8 mouse cellular contexts compared by ENCODE assay signal in the genomic region with DNA sequence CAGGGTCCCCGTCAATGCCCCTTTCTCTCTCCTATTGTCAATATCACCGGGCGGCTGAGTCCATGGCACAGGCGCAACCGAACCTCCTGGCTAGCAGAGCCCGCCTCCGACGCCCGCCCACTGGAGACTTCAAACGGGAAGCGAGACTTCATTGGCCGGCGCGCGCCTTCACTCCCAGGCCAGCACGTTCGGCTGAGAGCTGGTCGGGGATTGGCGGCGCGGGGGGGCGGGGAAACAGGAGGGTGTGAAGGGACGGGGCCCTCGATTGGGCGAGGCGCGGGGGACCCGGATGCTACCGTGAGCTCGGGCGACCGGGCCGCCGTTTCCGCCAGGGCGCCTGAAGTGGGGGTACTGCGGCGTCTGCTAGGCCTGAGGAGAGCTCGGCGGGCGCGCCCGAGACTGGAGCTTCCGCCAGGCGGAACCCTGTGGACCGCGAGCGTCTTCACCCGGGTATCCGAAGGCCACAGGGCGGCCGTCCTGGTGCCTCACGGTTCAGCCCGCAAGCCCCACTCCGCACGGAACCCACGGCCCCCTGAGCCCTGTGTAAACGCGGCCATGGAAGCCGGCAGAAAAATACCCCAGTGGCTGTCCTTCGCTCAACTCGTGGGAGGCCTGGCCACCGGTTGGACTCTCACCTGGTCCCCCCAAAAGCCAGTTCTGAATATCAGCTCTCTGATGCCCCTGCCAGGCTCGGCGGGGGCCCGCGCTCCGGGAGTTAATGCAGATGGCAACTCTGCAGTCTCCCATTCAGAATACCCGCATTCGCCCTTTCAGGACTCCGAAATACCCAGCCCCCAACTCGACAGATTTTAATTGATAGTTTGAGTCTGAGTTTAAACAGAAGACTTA. TPM values are rescaled to one million over a fixed set of nuclear protein-coding genes. Genes with fewer than 3 reads are reported as not detected.
DNase-seq lines count a peak whose midpoint lies in the region; ATAC-seq lines count a peak whose summit lies in the region.

Gene Ppp2r5e, minus strand, starts transcription at position 92 of the 849 bp plus-strand sequence.

- peak; percentile 99 for DNase-seq in CD4-positive, CD25-positive, alpha-beta regulatory T cell, adult 2 months (ENCODE audit: low read depth, low spot score)
- DNase-seq in fat pad, adult 2 months (ENCODE audit: extremely low read depth, low read depth, low spot score) = peak; percentile 49
- peak; percentile 100 for DNase-seq in kidney, postnatal 10 days
- DNase-seq in natural killer cell, adult 2 months (ENCODE audit: low spot score in 2 of 2) = peak; percentile 97 to 98

- H3K9me3 ChIP-seq in heart, embryonic 13.5 days = no peaks in the 10 kb centered on the region
- H3K9me3 ChIP-seq in liver, embryonic 12.5 days (replicated peaks) = no peaks in the 10 kb centered on the region
- no peaks in the 10 kb centered on the region for H3K9me3 ChIP-seq in stomach, embryonic 15.5 days

- H3K27me3 ChIP-seq in heart, embryonic 13.5 days (replicated peaks) = no peaks in the 10 kb centered on the region
- no peaks in the 10 kb centered on the region for H3K27me3 ChIP-seq in liver, embryonic 12.5 days (replicated peaks)
- H3K27me3 ChIP-seq in stomach, embryonic 15.5 days (replicated peaks) = no peaks in the 10 kb centered on the region

- peak within 1 kb of the TSS; percentile 91 for H3K27ac ChIP-seq in brown adipose tissue, adult 24 weeks (replicated peaks; ENCODE audit: low read depth, low read length)
- H3K27ac ChIP-seq in heart, embryonic 13.5 days (replicated peaks) = peak within 1 kb of the TSS; percentile 97
- H3K27ac ChIP-seq in liver, embryonic 12.5 days = peak within 1 kb of the TSS; percentile 95
- peak within 1 kb of the TSS; percentile 97 for H3K27ac ChIP-seq in stomach, embryonic 15.5 days

- under 1% methylated on average over 72 of the region's 72 CpGs for WGBS in heart, embryonic 13.5 days
- under 1% methylated on average over 72 of the region's 72 CpGs for WGBS in liver, embryonic 12.5 days (ENCODE audit: insufficient replicate concordance)
- WGBS in stomach, embryonic 15.5 days = under 1% methylated on average over 68 of the region's 72 CpGs

- peak within 1 kb of the TSS; percentile 99 for H3K9ac ChIP-seq in heart, embryonic 13.5 days
- H3K9ac ChIP-seq in liver, embryonic 12.5 days = peak within 1 kb of the TSS; percentile 97
- peak within 1 kb of the TSS; percentile 97 for H3K9ac ChIP-seq in stomach, embryonic 15.5 days

- H3K4me3 ChIP-seq in brown adipose tissue, adult 24 weeks (ENCODE audit: insufficient read depth, low read depth, low read length) = peak within 1 kb of the TSS; percentile 98
- H3K4me3 ChIP-seq in heart, embryonic 13.5 days = peak within 1 kb of the TSS; percentile 99
- peak within 1 kb of the TSS; percentile 100 for H3K4me3 ChIP-seq in liver, embryonic 12.5 days
- peak within 1 kb of the TSS; percentile 98 for H3K4me3 ChIP-seq in stomach, embryonic 15.5 days (replicated peaks)

- H3K4me1 ChIP-seq in brown adipose tissue, adult 24 weeks (ENCODE audit: control insufficient read depth, insufficient read depth, insufficient read length, low read length) = peaks cover 6% of the 10 kb centered on the region
- peaks cover 21% of the 10 kb centered on the region for H3K4me1 ChIP-seq in heart, embryonic 13.5 days
- H3K4me1 ChIP-seq in liver, embryonic 12.5 days = peaks cover 38% of the 10 kb centered on the region
- H3K4me1 ChIP-seq in stomach, embryonic 15.5 days = peaks cover 3% of the 10 kb centered on the region; the same call in 1 of the 2 replicates

- H3K36me3 ChIP-seq in heart, embryonic 13.5 days = peaks cover 17% of the 10 kb centered on the region
- peaks cover 17% of the 10 kb centered on the region for H3K36me3 ChIP-seq in liver, embryonic 12.5 days
- no peaks in the 10 kb centered on the region for H3K36me3 ChIP-seq in stomach, embryonic 15.5 days

- H3K4me2 ChIP-seq in heart, embryonic 13.5 days = peak within 1 kb of the TSS; percentile 91
- peak within 1 kb of the TSS; percentile 96 for H3K4me2 ChIP-seq in liver, embryonic 12.5 days
- H3K4me2 ChIP-seq in stomach, embryonic 15.5 days = peak within 1 kb of the TSS; percentile 71

- ATAC-seq in heart, embryonic 13.5 days (ENCODE audit: extremely low read depth, insufficient number of reproducible peaks, low FRiP score, low TSS enrichment) = peak; percentile 99
- peak; percentile 99 for ATAC-seq in liver, embryonic 12.5 days
- peak; percentile 99 for ATAC-seq in stomach, embryonic 15.5 days (ENCODE audit: insufficient read depth, low FRiP score, low read depth)

RNA-seq across cellular contexts. Expression of gene Ppp2r5e, which starts in this region (rescaled TPM):
- 18.0 and 21.6 TPM in 2 replicates for polyA plus RNA-seq in brown adipose tissue, adult 24 weeks (2012; ENCODE audit: insufficient read depth, insufficient read length, missing spikeins)
- polyA plus RNA-seq in heart, embryonic 13.5 days (2015; fragmentation: Nextera tagmentation; extraction: Ambion mirVana) = 8.5 and 8.8 TPM in 2 replicates
- 7.9 and 8.0 TPM in 2 replicates for polyA plus RNA-seq in liver, embryonic 12.5 days (2016; fragmentation: Nextera tagmentation; extraction: Ambion mirVana)
- 11.9 and 12.5 TPM in 2 replicates for polyA plus RNA-seq in stomach, embryonic 15.5 days (2015; fragmentation: Nextera tagmentation; extraction: Ambion mirVana)

Comparison
In these comparisons a context has a peak if more than half of its experiments do, and no peak if none do; other contexts are left out.
1. Peak in every context shown above with its lines: DNase-seq, ATAC-seq, H3K4me3 ChIP-seq and H3K27ac ChIP-seq.
2. DNase-seq: peak in every context shown above with its lines; median percentile 100 in kidney, postnatal 10 days; 99 in CD4-positive, CD25-positive, alpha-beta regulatory T cell, adult 2 months; 98 in natural killer cell, adult 2 months; 49 in fat pad, adult 2 months.